Mouse (Mus musculus) forebrain, postnatal 0 days (tissue): ENCODE measurements around the gene Src. TPM values are rescaled to one million over a fixed set of nuclear protein-coding genes. Genes with fewer than 3 reads are reported as not detected.

Experiments
- ATAC-seq: fragments of 200-750 bp; cut with Nextera tagmentation; 2 replicates; pipeline ENCODE4 v1.8.0; 2017; ENCODE audit warnings: mild to moderate bottlenecking, moderate library complexity
- DNase-seq: peaks from one replicate; pipeline ENCODE4 v3.0.0-alpha.2; 2015
- H3K27ac ChIP-seq: fragments of 300-500 bp; sonication (generic); 2 replicates; pipeline ENCODE4 v1.5.1; 2014; ENCODE audit warnings: low read depth, mild to moderate bottlenecking, antibody characterized with exemption, low read length, moderate library complexity, mixed read lengths
- H3K27me3 ChIP-seq: fragments of 300-500 bp; sonication (generic); 2 replicates; pipeline ENCODE4 v1.6.1; 2014; ENCODE audit warnings: mild to moderate bottlenecking, low read length, mixed read lengths; ENCODE audit not compliant: insufficient read depth
- H3K36me3 ChIP-seq: fragments of 300-500 bp; sonication (generic); 2 replicates; pipeline ENCODE4 v1.6.1; 2014; ENCODE audit warnings: mild to moderate bottlenecking, moderate library complexity; ENCODE audit not compliant: insufficient read depth
- H3K4me1 ChIP-seq: fragments of 300-500 bp; sonication (generic); 2 replicates; pipeline ENCODE4 v1.6.1; 2014; ENCODE audit warnings: antibody characterized with exemption; ENCODE audit not compliant: insufficient read depth
- H3K4me2 ChIP-seq: fragments of 300-500 bp; sonication (generic); 2 replicates; pipeline ENCODE4 v1.6.1; 2014; ENCODE audit warnings: low read depth, mild to moderate bottlenecking, moderate library complexity
- H3K4me3 ChIP-seq: fragments of 300-500 bp; sonication (generic); 2 replicates; pipeline ENCODE4 v1.5.1; 2014; ENCODE audit warnings: low read depth, low read length, mixed read lengths
- H3K9ac ChIP-seq: fragments of 300-500 bp; sonication (generic); 2 replicates; pipeline ENCODE4 v1.6.1; 2014; ENCODE audit warnings: mild to moderate bottlenecking
- H3K9me3 ChIP-seq: fragments of 300-500 bp; sonication (generic); 2 replicates; pipeline ENCODE4 v1.6.1; 2016; ENCODE audit warnings: low read length
- CTCF ChIP-seq: sonication (generic); IDR thresholded peaks from 2 replicates; pipeline ENCODE4 v1.5.1; 2016; ENCODE audit warnings: antibody characterized with exemption, control low read depth, low read depth
- WGBS: fragments of 180-500 bp; shearing (Covaris S2); extraction: QIAGEN DNeasy Blood & Tissue Kit; methylation state at CpG from one replicate; pipeline ENCODE4 v1.1.7; 2014; 5-methylcytosine and 5-hydroxymethylcytosine counted together
- polyA plus RNA-seq: library from polyadenylated mRNA; unstranded; fragments of >200 nt; fragmentation: Nextera tagmentation; extraction: Ambion mirVana; gene quantifications from 2 replicates; pipeline ENCODE4 v1.2.1, GENCODE M21; 2015
- total RNA-seq: library from RNA; depleted of rRNA; stranded (reverse); fragments of >200 nt; gene quantifications from 2 replicates; pipeline ENCODE4 v1.2.3, GENCODE M21; 2014

The Src gene
- total and polyA plus RNA-seq, 2 experiments from 2014 or later: 29.1 to 124 TPM

GRCm38 (mm10) chr2:157437123-157437522 lies 18.9 kb downstream of the Src start:
- Histone ChIP-seq H3K36me3 (peaks cover 23% of the 10 kb centered on the region), H3K9ac (no peak overlapping the region), H3K27me3 (no peaks in the 10 kb centered on the region), H3K4me3 (no peak overlapping the region), H3K4me1 (peaks cover 7% of the 10 kb centered on the region), H3K4me2 (no peak overlapping the region), H3K27ac (no peak overlapping the region), H3K9me3 (no peaks in the 10 kb centered on the region)
- TF ChIP-seq CTCF: no peak
- WGBS: 91% methylated on average over 3 of the region's 3 CpGs
- DNase-seq (no peak), ATAC-seq (no peak)

DNA sequence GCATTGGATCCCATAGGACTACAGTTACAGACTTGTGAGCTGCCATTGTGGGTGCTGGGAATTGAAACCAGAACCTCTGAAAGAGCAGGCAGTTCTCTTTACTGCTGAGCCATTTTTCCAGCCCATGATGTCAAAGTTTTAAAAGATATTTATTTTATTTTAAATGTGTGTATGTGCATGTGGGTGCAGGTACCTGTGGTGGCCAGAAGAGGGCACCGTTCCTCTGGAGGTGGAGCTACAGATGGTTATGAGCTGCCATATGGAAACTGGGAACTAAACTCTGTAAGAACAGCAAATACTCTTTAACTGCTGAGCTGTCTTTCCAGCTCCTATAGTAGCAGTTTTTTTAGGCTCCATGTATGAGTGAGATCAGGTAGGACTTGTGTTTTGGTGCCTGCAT lies 23.1 kb downstream of the Src start:
- no peaks in the 10 kb centered on the region for H3K27me3 ChIP-seq
- ATAC-seq: no peak
- H3K36me3 ChIP-seq: peaks cover 24% of the 10 kb centered on the region
- no peaks in the 10 kb centered on the region for H3K4me1 ChIP-seq
- no peak overlapping the region for H3K4me2 ChIP-seq
- TF ChIP-seq CTCF: peak; percentile 41
- no peak overlapping the region for H3K27ac ChIP-seq
- H3K9ac ChIP-seq: no peak overlapping the region
- H3K4me3 ChIP-seq: no peak overlapping the region
- WGBS: 100% methylated on average over 1 of the region's 1 CpGs
- no peak for DNase-seq
- no peaks in the 10 kb centered on the region for H3K9me3 ChIP-seq

GRCm38 (mm10) chr2:157447297-157448158 lies 29.3 kb downstream of the Src start:
- ATAC-seq (no peak), DNase-seq (no peak)
- Histone ChIP-seq H3K36me3 (peaks cover 14% of the 10 kb centered on the region), H3K27me3 (no peaks in the 10 kb centered on the region), H3K9ac (no peak overlapping the region), H3K4me1 (no peaks in the 10 kb centered on the region), H3K27ac (no peak overlapping the region), H3K9me3 (no peaks in the 10 kb centered on the region), H3K4me2 (no peak overlapping the region), H3K4me3 (no peak overlapping the region)
- TF ChIP-seq CTCF: no peak
- 80% methylated on average over 15 of the region's 15 CpGs for WGBS

DNA sequence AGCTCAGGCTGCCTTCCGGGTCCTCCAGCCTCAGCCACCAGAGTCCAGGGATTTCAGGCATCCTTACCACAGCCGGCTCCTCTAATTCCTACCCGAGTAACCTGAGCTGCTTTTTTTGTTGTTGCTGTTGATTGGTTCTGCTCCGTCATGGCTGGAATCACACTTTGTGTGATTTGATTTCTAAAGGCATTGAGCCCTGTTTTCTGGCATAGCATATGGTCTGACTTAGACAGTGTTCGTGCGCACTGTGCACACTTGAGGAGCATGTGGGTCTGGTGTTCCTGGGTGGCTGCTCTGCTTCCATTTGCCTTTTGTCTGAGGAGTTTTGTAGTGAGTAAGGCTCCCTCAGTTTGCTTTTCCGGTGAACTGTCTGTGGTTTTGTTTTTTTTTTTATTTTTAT lies 30.1 kb downstream of the Src start:
- H3K9ac ChIP-seq: no peak overlapping the region
- WGBS: 55% methylated on average over 7 of the region's 7 CpGs
- no peaks in the 10 kb centered on the region for H3K27me3 ChIP-seq
- DNase-seq: no peak
- H3K4me2 ChIP-seq: no peak overlapping the region
- H3K9me3 ChIP-seq: no peaks in the 10 kb centered on the region
- H3K4me3 ChIP-seq: no peak overlapping the region
- no peaks in the 10 kb centered on the region for H3K4me1 ChIP-seq
- H3K27ac ChIP-seq: no peak overlapping the region
- no peak for ATAC-seq
- TF ChIP-seq CTCF: no peak
- H3K36me3 ChIP-seq: peaks cover 12% of the 10 kb centered on the region

DNA sequence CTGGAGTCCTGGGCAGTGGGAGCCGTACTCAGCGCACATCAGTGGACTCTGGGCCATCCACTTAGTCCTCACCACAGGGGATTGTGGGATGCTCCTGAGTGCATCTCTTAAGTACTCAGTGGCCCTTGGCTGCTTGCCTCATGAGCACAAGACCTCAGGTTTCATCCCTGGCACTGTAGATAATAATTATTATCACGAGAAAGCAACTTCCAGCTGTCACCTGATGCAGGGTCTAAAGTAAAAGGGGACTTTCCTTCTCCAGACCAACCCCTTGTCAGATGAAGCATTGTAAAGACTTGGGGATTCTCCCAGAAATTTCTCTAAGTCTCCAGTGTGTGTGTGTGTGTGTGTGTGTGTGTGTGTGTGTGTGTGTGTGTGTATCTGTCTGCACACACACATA lies 32.7 kb downstream of the Src start:
- Histone ChIP-seq H3K27me3 (no peaks in the 10 kb centered on the region), H3K4me3 (no peak overlapping the region), H3K27ac (no peak overlapping the region), H3K36me3 (peaks cover 15% of the 10 kb centered on the region), H3K4me1 (no peaks in the 10 kb centered on the region), H3K9ac (no peak overlapping the region), H3K4me2 (no peak overlapping the region), H3K9me3 (no peaks in the 10 kb centered on the region)
- TF ChIP-seq CTCF: no peak
- DNase-seq (no peak), ATAC-seq (no peak)
- 81% methylated on average over 3 of the region's 3 CpGs for WGBS

DNA sequence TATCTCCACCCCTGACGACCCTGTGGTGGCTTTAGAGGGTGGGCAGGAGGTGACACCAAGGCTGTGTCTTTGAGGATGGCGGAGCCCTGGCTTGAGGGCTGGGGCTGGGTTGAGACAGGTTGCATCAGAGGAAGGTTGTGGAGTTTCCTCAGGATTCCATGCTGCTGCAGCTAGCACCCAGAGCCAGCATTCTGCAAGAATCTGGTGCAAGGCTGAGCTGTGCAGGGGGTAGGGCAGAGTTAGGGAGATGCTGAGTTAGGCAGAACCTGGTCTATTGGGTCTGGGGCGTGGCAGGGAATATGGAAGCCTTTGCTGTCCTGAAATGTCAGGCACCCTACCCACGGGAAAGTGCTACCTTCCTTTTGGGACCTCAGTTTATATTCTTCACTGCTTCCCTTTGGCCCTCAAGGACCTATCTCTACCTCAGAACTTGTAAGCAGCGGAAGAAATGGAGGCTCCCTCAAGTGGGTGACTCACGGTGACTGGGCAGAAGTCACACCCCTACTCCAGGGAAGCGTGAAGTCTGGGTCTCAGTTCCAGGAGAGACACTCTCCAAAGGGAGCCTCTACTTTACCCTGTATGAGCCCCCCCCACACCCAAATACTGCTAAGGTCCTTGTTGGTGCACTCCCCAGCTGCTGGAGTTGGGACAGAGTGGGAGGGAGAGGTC lies 33.3 kb downstream of the Src start:
- no peak overlapping the region for H3K27ac ChIP-seq
- no peak for TF ChIP-seq CTCF
- H3K4me2 ChIP-seq: no peak overlapping the region
- no peak for DNase-seq
- H3K27me3 ChIP-seq: no peaks in the 10 kb centered on the region
- no peak overlapping the region for H3K9ac ChIP-seq
- WGBS: 92% methylated on average over 7 of the region's 7 CpGs
- no peak overlapping the region for H3K4me3 ChIP-seq
- ATAC-seq: no peak
- H3K9me3 ChIP-seq: no peaks in the 10 kb centered on the region
- no peaks in the 10 kb centered on the region for H3K4me1 ChIP-seq
- peaks cover 15% of the 10 kb centered on the region for H3K36me3 ChIP-seq
